Mouse (Mus musculus): ENCODE results near the gene Calhm1.

Calhm1 gene

DNA sequence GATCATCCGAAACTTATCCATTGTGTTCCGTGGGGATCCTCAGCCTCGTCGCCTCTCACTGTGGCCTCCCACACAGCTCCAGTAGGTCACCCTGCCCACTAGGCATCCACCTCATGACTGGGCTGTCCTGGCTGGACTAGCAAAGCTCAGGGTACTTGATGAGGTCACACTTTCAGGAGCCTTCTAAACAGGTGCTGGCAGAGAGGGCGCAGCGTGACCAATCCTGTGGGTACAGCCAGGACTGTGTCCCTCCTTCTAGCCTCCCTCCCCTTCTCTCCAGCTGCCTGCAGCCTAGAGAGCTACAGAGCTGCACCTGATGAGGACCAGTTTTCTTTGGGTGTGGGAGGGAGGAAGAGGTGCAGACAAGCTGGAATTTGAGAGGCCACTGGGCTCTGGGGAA lies at the start of gene Calhm1:
Calhm1 (minus strand) TSS at position 101 of the 400 bp plus-strand sequence.
- no peak for DNase-seq (ENCODE audit: low spot score)

DNA sequence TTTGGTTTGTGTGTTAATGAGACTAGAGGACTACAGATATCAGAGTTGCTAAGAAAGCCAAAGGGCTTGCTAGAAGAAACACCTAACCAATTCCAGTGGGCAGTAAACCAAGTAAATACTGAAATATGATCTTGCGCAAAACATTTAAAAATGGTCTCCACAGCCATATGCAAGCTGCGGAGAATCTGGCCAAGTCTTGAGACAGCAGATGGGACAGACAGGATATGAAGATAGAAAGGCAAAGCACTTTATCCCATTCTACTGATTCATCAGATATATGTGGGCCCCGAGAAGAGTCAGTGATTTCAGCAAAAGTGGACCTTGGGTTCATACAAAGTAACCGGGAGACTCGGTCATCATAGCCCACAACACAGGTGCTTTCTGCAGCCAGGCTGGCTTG lies 48.1 kb upstream of the Calhm1 start:
- DNase-seq (ENCODE audit: low spot score) = no peak

DNA sequence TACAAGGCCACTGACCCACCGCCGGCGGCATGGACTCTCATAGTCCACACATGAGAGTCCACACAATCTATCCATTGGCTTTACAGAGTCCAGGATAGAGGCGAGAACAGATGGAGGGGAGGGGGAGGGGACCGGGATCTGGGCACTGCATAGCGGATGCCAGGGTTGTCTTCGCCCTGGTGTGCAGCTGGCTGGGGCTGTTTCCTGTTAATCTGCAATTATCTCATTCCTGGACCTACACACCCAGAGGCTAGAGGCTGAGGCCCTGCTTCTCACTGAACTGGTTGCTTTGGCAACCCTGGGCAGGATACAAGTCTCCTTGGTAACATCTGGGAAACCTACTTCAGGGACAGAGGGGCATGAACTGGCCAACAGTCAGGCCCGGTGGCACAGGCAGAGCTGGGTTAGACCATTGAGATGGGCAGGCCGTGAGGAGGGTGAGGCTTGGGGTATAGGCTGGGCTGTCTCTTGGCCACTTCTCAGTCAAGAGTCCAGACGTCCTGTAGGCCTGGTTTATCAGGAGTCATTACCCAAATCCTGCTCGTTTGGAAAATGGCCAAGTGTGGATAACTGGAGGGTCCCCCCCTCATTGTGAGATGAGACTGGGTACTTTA lies 44.6 kb upstream of the Calhm1 start:
- no peak for DNase-seq (ENCODE audit: low spot score)

DNA sequence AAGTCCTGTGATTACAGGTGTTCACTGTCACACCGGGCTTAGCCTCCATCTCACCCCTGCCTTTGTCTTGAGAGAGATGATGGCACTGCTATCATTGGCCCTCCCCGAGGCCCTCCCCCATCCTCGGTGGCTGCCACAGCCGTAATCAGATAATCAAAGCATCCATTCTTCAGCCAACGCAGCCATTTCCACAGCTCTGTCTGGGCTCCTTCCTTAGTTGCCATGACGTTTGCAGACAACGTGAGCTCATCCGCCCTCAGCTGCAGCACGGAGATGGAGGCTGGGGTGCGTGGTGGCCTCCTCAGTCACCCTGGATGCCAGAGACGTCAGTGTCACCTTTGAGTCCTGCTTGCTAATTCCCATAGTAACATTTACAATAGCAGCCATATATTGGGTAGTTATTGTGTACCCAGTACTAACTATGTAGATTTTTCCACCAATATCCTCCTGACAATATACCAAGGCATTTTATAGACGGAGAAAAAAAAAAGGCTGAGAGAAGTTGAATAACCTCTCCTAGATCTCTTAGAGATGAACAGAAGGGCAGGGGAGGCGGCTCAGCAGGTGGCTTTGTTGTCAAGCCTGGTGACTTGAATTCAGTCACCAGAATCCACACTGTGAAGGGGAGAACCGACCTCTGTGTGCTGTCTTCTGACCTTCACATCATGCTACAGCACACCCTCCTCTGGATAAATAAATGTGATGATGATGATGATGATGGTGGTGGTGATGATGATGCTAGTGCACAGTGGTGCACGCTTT lies 42.6 kb upstream of the Calhm1 start:
- no peak for DNase-seq (ENCODE audit: low spot score)

DNA sequence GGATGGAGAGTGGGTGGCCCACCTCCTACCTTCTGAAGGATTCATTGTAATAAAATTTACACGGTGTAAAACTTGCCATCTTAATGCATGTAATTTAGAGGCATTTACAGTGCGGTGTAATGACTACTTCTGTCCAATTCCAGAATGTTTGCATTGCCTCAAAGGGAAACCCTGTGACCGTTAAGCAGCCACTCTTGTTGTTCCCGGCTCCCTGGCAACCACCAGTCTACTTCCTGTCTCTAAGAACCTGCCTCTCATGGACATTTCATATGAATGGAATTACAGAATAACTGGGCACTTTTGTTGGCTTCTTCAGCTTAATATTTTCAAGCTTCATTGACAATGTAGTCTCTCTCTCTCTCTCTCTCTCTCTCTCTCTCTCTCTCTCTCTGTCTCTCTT lies 40.7 kb upstream of the Calhm1 start:
- DNase-seq (ENCODE audit: low spot score) = no peak

DNA sequence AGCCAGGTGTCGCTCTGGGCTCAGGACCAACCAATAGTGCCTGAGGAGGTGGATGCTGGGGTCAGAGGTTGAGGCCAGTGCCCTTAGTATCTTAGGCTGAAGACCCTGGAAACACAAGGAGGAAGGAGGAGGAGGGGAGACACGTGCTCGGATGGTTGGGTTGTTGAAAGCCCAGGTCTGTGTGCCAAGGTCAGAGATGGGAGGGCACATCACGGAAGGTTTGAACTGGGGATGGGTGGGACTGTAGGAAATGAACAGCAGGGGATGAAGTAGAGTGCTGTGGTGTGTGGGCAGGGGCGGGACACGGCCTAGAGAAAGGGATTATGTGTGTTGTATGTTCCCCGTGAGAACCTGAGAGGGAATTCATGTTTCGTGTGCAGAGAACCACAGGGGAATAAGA lies 40.2 kb upstream of the Calhm1 start:
- DNase-seq (ENCODE audit: low spot score) = no peak

DNA sequence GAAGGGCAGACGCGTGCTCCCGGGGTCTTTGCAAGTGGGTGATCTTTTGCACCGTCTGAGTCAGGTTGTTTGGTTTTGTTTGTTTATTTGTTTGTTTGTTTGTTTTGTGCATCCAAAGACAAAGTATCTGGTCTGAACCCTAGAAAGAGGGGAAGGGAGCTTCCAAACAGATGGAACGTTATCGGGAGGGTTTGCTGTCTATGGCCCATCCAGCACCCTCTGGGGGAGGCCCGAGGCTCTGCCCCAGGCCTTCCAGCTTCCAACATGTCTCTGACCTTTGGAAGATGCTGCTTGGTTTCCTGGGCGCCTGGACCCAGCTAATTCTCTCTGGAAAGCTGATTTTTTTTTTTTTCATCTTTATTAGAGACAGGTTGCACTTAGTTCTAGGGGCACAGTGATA lies 36.0 kb upstream of the Calhm1 start:
- DNase-seq (ENCODE audit: low spot score) = no peak

DNA sequence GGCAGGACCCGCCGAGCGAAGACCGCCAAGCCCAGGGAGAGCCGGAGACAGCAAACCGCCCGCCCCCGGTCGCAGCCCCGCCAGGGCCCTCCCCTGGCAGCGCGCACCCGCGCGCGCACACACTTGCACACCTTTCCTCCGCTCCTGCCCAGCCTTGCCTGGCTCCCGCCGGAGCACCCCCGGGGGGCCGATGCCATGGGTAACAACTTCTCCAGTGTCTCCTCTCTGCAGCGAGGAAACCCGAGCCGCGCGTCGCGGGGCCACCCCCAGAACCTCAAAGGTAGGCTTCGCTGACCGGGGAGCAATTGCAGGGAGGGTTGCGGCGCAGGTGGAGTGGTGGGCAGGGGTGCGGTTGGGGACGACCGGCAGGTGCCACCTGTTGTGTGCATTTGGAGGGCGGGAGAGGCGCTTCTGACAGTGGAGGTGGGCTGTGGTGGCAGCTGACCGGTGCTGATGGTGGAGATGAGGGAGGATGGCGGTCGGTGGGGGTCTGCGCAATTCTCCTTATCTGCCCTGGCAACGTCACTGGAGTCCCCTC lies 35.3 kb upstream of the Calhm1 start:
- DNase-seq (ENCODE audit: low spot score) = peak; percentile 25

DNA sequence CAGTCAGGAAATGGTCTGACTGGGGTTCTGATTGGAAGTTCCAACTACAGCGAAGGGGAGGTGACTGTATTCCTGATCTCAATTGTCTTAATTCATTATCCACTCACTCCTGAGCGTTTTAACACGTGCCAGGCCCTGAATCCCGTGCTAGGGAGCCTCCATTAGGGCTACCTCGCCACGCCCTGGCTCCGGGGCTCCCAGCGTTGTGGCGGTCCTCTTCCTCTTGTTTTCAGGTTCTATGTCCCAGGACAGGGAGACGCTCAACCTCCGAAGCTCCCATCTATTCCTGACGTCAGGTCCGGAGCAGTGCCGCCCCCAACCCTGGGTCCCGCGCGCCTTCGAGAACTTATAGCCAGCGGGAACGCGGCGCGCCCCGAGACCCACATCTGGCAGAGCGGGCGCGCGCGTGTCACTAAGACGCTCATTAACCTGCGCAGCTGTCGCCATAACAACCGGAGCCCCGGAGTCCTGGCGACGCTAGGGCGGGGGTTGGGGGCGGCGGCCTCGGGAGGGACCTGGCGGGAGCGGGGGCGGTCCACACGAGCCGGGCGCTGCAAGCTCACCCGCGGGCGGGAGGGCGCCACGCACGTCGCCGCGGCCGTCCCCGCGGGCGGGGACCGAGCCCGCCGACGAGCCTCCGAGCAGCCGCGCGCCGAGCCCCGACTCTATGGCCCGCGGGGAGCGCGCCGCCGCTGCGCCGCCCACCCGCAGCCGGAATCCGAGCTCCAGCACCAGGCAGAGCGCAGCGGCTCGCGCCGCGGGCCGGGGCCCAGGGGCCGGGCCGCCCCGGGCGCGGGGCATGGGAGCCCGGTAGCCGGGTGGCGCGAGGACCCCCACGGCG lies 34.6 kb upstream of the Calhm1 start, which contains the start of gene Neurl1a:
Neurl1a (plus strand) TSS at position 390 of the 841 bp plus-strand sequence.
- peak; percentile 53 for DNase-seq (ENCODE audit: low spot score)

DNA sequence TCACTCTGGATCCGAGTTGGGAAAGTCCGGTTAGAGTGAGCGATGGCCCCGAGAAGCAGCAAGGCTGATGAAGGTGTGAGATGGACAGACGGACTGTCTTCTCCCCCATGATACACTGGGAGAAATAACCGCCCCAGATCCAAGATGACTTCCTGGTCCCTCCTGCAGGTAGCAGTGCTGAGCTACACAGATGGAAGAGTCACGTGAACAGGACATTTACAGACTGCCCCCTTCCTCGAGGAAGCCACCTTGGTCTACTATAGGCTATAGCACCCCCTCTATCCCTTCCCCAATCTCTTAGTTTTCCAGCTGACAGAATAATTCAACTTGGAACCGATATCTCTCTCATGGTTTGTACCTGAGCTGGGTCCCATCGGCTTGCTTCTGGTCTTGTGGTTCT lies 33.9 kb upstream of the Calhm1 start:
- DNase-seq (ENCODE audit: low spot score) = no peak

DNA sequence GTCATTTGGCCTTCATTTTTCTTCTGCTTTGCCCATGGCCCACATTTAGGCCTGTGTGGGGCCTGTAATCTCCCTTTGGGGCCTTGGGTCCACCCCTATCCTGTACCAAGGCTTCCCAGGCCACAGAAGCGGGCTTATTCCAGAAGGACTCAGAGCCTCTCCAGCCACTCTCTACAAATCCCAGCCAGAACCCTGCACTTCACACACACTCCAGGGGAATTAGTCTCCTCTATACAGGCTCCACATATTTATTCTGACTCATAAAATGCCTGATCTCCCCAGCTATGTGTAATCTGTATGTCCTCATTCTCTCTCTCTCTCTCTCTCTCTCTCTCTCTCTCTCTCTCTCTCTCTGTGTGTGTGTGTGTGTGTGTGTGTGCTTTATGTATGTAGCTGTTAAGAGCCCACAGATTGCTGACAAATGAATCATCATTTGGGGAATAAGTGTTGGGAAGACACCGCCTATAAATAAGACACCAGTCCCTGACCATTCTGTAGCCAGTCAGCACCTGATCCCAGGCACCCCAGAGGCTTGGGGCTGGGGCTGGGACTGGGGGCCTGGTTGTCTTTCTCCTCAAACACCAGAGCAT lies 33.0 kb upstream of the Calhm1 start:
- DNase-seq (ENCODE audit: low spot score) = no peak

DNA sequence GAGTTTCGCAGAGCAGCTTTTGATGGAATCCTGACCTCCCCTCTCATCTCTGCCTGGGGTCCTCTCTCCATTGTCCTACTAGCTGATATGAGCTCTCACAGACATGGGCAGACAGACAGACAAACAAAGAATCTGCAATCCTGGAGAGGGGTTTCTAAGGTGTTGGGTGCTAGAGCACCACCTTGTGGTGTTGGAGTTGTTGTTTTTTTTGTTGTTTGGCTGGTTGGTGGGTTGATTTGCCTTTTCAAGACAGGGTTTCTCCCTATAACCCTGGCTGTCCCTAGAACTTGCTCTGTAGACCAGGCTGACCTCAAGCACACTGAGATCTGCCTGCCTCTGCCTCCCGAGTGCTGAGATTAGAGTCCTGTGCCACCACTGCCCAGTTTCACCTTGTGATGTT lies 31.4 kb upstream of the Calhm1 start:
- DNase-seq (ENCODE audit: low spot score) = no peak

DNA sequence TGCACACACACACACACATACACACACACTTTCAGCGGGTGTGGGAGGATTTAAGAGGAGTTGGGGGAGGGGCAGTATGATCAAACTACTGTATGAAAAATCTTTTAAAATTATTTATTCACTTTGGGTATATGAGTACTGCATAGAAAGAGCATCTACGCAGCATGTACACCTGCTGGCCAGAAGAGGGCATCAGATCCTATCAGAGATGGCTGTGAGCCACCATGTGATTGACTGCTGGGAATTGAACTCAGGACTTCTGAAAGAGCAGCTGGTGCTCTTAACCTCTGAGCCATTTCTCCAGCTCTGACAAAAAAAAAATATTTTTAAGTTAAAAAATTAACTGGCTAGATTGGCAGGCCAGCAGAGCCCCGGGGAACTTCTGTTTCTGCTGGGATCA lies 30.5 kb upstream of the Calhm1 start:
- no peak for DNase-seq (ENCODE audit: low spot score)

DNA sequence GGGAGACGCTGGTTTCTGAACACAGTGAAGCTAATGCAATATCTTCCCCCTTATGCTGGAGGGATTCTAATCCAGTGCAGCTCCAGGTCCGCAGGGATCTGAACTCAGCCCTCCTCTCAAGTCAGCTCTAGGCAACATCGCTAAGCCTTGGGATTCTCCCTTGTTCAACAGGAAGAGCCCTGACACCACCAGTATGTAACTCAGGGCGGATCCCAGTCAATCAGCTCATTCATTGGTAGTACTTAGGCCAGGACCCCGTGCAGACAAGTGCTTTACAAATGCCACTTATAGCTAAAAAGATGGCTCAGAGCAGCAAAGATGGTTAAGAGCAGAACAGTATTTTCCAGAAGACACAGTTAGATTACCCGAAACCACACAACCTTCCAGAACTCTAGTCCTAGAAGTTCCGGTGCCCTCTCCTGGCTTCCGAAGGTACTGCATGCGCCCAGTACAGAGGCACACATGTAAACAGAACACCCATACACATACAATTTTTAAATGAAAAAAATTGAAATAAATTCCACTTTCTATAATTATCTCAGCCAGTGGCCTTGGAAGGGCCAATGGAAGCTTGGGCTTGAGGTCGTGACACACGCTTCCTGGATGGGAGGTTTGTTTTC lies 24.8 kb upstream of the Calhm1 start:
- peak; percentile 76 for DNase-seq (ENCODE audit: low spot score)

DNA sequence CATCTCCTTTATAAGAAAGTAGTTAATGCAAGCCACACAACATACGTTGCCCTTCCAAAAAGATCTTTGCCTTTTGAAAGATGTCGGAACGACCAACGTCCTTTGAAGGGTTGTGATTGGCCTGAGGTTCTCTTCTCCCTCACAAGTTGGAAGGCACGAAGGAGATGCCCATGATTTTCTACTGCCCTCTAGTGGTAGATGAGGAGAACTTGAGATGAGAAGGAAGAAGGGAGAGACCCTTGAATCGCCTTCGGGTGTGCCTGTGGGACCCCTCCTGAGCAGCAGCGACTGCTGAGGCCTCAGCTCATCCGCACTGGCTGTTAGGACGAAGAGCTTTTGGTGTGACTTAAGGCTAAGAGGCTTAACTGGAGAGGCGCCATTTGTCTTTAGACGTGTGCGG lies 24.2 kb upstream of the Calhm1 start:
- peak; percentile 29 for DNase-seq (ENCODE audit: low spot score)

DNA sequence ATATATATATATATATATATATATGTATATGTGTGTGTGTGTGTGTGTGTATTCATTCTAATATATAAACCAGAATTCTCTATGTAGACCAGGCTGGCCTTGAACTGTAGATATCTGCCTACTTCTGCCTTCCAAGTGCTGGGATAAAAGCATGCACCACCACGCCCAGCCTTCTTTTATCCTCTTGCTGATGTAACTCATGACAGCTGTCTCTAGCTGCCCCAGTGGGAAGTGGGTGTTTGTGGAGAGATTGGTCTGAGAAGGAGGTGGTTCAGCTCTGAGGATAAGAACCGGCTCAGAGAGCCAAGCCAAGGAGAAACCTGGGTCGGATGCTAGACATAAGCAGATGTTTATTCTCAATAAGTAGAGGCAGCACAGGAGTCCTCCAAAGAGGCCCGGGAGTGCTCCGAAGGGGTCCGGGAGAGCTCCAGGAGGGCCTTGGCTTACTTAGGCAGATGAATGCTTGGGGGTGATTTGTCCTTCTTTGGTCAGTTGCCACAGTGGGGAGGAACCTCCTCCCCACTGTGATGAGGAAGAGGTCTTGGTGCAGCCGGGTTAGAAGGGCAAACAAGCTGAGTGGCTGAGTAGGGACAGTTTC lies 23.7 kb upstream of the Calhm1 start:
- no peak for DNase-seq (ENCODE audit: low spot score)

DNA sequence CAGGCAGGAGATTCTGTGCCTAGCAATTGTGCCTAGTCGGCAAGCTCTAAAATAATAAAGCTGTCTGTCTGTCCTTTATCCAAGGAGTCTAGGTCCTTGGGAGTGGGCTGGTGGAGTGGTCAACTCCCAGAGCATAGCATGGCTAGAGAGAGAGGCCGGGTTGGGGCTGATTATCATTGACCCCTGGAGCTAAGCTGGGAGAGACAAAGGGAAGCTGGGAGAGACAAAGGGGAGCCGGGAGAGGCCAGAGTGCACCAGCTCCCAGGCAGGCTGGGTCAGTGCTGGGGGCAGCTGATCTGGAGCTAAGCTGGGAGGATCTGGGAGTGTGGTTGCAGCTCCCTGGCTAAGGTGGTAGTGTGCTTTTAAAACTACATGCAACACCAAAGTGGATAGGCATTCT lies 22.7 kb upstream of the Calhm1 start:
- no peak for DNase-seq (ENCODE audit: low spot score)

DNA sequence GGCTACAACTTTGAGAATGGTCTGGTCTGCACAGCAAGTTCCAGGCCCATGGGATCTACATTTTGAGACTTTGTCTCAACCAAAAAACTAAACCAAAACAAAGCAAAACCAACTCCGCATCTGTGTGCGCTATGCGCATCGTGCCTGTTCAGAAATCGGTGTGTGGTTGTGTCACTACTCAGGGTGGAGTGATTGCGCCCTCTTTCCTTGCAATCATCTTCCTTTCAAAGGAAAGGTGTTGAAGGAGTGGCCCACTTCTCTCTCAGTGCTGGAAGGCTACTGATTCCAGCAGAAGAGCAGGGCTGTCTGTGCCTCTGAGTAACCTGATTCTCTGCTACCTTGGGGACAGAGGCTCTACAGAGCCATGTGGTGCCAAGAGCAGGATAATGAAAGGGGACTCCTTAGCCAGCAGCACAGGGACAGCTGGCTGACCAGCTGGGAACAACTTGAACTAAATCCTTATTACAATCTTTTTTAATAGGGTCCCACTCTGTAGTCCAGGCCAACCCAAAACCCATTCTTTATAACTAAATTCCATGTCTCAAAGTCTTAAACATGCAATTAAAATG lies 19.2 kb upstream of the Calhm1 start:
- DNase-seq (ENCODE audit: low spot score) = no peak

DNA sequence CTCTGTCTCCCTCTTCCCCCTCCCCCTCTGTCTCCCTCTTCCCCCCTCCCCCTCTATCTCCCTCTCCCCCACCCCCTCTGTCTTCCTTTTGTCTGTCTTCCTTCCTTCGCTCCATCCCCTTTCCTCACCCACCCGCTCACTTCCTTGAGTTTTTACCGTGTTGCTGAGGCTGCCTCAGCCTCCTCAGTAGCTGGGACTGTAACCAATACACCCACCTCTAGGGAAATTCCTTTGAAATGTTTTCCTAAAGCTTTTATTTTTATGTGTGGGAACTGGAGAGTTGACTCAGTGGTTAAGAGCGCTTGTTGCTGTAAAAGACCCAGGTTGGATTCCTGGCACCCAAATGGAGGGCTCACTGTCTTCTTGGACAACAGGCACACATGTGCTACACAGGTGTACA lies 17.6 kb upstream of the Calhm1 start:
- DNase-seq (ENCODE audit: low spot score) = no peak

DNA sequence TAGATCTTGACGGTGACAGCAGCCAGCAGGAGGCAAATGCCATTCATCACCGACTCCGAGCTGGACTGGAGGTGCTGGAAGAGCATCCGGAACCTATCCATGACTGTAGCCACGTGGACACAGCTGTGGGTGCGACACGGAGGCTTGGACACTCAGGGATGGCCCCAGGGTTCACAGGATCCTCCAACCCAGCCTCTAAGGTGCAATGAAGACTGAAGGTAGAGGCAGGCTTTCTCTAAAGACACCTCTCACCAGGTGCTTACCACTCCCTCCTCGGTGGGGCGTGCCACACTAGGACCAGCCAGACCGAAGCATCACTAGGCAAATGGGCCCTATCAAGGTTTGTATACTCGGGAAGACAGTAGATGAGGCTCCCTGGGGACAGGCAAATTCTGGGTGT lies 13.6 kb upstream of the Calhm1 start, which contains the start of gene Calhm3:
Calhm3 (minus strand) TSS at position 101 of the 400 bp plus-strand sequence.
- no peak for DNase-seq (ENCODE audit: low spot score)

DNA sequence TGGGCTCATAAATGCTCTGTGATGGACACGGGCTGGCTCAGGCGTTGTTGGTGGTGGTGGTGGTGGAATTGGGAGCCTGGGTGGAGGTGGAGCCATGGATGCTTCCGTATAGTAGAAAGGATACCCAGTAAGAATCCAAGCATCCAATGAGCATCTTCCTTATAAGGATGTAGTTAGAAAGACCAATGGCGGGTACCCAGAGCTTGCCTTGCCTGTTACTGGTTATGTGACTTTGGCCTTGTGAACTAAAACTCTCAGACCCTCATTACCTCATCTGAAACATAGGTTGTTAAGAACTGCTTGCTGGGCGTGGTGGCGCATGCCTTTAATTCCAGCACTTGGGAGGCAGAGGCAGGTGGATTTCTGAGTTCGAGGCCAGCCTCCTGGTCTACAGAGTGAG lies 9.7 kb upstream of the Calhm1 start:
- DNase-seq (ENCODE audit: low spot score) = no peak

Data from left cerebral cortex, adult 11 months (tissue).